Mouse (Mus musculus) hindbrain, embryonic 14.5 days (tissue): Measurements from ENCODE around the gene Ifitm5. TPM values are rescaled to one million over a fixed set of nuclear protein-coding genes. Genes with fewer than 3 reads are reported as not detected.
"Not testable (repeated sequence)": the region's sequence is repeated elsewhere in the genome, so short reads cannot be mapped to it uniquely, and the experiment has no call there.

Experiments
- ATAC-seq: fragments of 200-750 bp; cut with Nextera tagmentation; 2 replicates; pipeline ENCODE4 v1.8.0; 2017; ENCODE audit warnings: moderate number of reproducible peaks, mild to moderate bottlenecking, moderate TSS enrichment, moderate library complexity; ENCODE audit not compliant: low FRiP score
- DNase-seq: peaks from one replicate; pipeline ENCODE4 v3.0.0-alpha.2; 2015; ENCODE audit warnings: low spot score
- H3K27ac ChIP-seq: fragments of 300-500 bp; sonication (generic); 2 replicates; pipeline ENCODE4 v1.5.1; 2014; ENCODE audit warnings: mild to moderate bottlenecking, moderate library complexity
- H3K27me3 ChIP-seq: fragments of 300-500 bp; sonication (generic); 2 replicates; pipeline ENCODE4 v1.6.1; 2014; ENCODE audit warnings: mild to moderate bottlenecking, low read length, mixed read lengths; ENCODE audit not compliant: control insufficient read depth, insufficient read depth
- H3K36me3 ChIP-seq: fragments of 300-500 bp; sonication (generic); replicated peaks from 2 replicates; pipeline ENCODE4 v1.6.1; 2014; ENCODE audit not compliant: control insufficient read depth, insufficient read depth
- H3K4me1 ChIP-seq: fragments of 300-500 bp; sonication (generic); replicated peaks from 2 replicates; pipeline ENCODE4 v1.6.1; 2014; ENCODE audit warnings: antibody characterized with exemption, low read length, mixed read lengths; ENCODE audit not compliant: control insufficient read depth, insufficient read depth
- H3K4me2 ChIP-seq: fragments of 300-500 bp; sonication (generic); replicated peaks from 2 replicates; pipeline ENCODE4 v1.6.1; 2014; ENCODE audit warnings: mild to moderate bottlenecking, moderate library complexity
- H3K4me3 ChIP-seq: fragments of 300-500 bp; sonication (generic); replicated peaks from 2 replicates; pipeline ENCODE4 v1.5.1; 2014; ENCODE audit warnings: mild to moderate bottlenecking, low read length
- H3K9ac ChIP-seq: fragments of 300-500 bp; sonication (generic); 2 replicates; pipeline ENCODE4 v1.6.1; 2014
- H3K9me3 ChIP-seq: fragments of 300-500 bp; sonication (generic); 2 replicates; pipeline ENCODE4 v1.6.1; 2016; ENCODE audit warnings: low read length; ENCODE audit not compliant: control insufficient read depth
- WGBS: fragments of 180-500 bp; shearing (Covaris S2); extraction: QIAGEN DNeasy Blood & Tissue Kit; methylation state at CpG from one replicate; pipeline ENCODE4 v1.1.7; 2014; 5-methylcytosine and 5-hydroxymethylcytosine counted together
- polyA plus RNA-seq: library from polyadenylated mRNA; unstranded; fragments of >200 nt; fragmentation: Nextera tagmentation; extraction: Ambion mirVana; gene quantifications from 2 replicates; pipeline ENCODE4 v1.2.1, GENCODE M21; 2014

Gene Ifitm5
- polyA plus RNA-seq, 1 experiment from 2014 or later: 0.55 TPM

DNA sequence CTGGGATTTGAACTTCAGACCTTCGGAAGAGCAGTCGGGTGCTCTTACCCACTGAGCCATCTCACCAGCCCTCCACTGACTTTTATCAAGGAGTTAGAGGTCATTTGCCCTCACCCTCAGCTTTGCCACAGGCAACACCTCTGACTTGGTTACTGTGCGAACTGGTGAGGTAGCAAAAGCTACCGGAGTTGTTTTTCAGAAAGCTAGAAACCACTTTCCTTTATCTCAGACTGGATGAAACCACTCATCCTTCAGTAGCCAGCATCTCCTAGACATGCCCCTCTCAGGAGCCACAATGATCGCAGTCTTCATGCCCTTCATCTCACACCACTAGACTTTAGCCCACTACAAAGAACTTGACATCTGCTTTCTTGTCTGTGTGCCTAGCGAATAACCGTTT is 32.9 kb upstream of the Ifitm5 start:
- Histone ChIP-seq H3K4me2 (no peak overlapping the region), H3K27ac (no peak overlapping the region), H3K4me1 (no peaks in the 10 kb centered on the region), H3K36me3 (no peaks in the 10 kb centered on the region), H3K9me3 (no peaks in the 10 kb centered on the region), H3K9ac (no peak overlapping the region), H3K4me3 (no peak overlapping the region), H3K27me3 (no peaks in the 10 kb centered on the region)
- ATAC-seq (no peak), DNase-seq (no peak)
- 94% methylated on average over 7 of the region's 7 CpGs for WGBS

DNA sequence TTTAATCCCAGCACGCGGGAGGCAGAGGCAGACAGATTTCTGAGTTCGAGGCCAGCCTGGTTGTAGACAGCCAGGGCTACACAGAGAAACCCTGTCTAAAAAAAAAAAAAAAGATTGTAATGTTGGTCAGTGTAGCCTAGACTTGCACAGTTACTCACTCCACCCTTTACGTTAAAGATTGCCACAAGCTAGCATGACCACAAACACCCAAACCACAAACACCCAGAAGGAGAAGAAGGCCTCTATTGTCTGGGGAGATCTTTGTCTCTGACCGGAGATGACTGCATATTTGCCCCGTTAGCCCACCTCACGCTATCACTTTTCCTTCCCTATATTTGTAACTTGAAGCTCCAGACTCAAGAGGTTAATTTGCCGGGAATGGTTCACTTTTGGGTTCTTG is 31.6 kb upstream of the Ifitm5 start:
- no peaks in the 10 kb centered on the region for H3K4me1 ChIP-seq
- WGBS: 96% methylated on average over 8 of the region's 8 CpGs
- no peaks in the 10 kb centered on the region for H3K9me3 ChIP-seq
- H3K27me3 ChIP-seq: no peaks in the 10 kb centered on the region
- no peak for ATAC-seq
- H3K27ac ChIP-seq: no peak overlapping the region
- DNase-seq: no peak
- no peaks in the 10 kb centered on the region for H3K36me3 ChIP-seq
- no peak overlapping the region for H3K4me2 ChIP-seq
- no peak overlapping the region for H3K9ac ChIP-seq
- no peak overlapping the region for H3K4me3 ChIP-seq

DNA sequence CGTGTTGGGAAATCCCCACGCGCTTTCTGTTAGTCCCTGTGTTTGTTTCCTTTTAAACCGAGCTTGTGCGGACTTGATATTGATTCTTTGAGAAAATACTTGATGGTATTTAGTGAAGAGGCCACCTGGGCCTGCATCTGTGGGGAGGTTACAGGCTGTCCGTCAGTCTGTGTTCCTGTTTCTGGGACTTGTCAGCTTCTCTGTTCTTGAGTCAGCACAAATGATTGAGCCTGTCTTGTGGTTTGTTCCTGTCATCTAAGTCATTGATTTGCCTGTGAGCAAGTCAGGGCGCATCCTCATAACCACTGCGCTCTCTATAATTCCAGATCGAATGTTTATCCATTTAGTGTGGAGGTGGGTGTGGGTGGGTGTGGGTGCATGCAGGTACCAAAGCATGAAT is 26.6 kb upstream of the Ifitm5 start:
- H3K36me3 ChIP-seq, DNase-seq: not testable (repeated sequence)

DNA sequence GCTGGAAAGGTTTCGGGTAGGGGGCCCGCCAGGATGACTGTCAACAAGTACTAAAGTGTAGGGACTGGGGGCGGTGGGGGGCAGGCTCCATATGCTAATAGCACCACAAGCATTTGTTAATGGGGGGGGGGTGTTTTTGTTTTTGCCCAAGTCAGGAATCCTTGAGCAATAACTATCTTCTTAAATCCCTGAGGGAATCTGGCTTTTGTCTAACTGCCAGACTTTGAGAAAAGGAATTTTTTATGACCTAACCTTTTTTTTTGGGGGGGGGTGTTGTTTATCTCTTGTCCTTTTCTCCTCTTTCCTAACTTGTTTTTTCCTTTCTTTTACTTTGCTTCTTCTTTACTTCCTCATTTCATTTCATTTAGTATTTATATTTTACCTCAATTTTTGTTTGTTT is 25.4 kb upstream of the Ifitm5 start:
- Histone ChIP-seq H3K9me3 (no peaks in the 10 kb centered on the region), H3K4me1 (peaks cover 3% of the 10 kb centered on the region; the same call in 1 of the 2 replicates), H3K4me2 (no peak overlapping the region), H3K27me3 (0 out of 2 replicates have a peak, but pooled peaks cover 5% of the 10 kb centered on the region), H3K9ac (no peak overlapping the region), H3K27ac (no peak overlapping the region), H3K4me3 (no peak overlapping the region), H3K36me3 (no peaks in the 10 kb centered on the region)
- DNase-seq (no peak), ATAC-seq (no peak)
- WGBS: 31% methylated on average over 3 of the region's 3 CpGs

More for the DNA sequence above, 26.6 kb upstream of the Ifitm5 start:
- ATAC-seq, H3K4me3 ChIP-seq, H3K27ac ChIP-seq, H3K4me1 ChIP-seq, H3K9ac ChIP-seq, H3K9me3 ChIP-seq, H3K4me2 ChIP-seq, H3K27me3 ChIP-seq: not testable (repeated sequence)
- WGBS: 92% methylated on average over 9 of the region's 9 CpGs

DNA sequence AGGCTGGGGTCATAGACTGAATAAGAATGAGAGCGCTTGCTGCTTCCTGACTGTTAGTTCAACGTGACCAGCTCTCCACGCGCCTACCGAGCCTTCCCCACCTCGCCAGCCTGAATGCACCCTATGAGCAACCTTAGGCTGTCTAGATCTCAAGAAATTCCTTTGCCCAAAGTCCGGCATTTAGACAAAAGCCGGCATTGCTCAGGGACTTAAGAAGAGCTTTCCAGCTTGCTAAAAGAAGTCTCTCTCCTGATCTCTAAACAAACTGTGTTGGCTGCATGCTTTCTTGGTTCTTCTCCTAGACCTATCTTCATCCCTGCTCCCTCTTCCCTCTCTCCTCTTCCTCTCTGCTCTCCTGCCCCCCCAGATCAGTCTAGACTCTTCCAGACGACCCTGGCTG is 24.8 kb upstream of the Ifitm5 start:
- 16% methylated on average over 9 of the region's 9 CpGs for WGBS
- peaks cover 3% of the 10 kb centered on the region; the same call in 1 of the 2 replicates for H3K4me1 ChIP-seq
- DNase-seq (no peak), ATAC-seq (no peak)
- no peak overlapping the region for H3K4me3 ChIP-seq
- 0 out of 2 replicates have a peak, but pooled peaks cover 5% of the 10 kb centered on the region for H3K27me3 ChIP-seq
- H3K36me3 ChIP-seq: no peaks in the 10 kb centered on the region
- no peak overlapping the region for H3K9ac ChIP-seq
- H3K4me2 ChIP-seq: no peak overlapping the region
- H3K9me3 ChIP-seq: no peaks in the 10 kb centered on the region
- H3K27ac ChIP-seq: no peak overlapping the region

DNA sequence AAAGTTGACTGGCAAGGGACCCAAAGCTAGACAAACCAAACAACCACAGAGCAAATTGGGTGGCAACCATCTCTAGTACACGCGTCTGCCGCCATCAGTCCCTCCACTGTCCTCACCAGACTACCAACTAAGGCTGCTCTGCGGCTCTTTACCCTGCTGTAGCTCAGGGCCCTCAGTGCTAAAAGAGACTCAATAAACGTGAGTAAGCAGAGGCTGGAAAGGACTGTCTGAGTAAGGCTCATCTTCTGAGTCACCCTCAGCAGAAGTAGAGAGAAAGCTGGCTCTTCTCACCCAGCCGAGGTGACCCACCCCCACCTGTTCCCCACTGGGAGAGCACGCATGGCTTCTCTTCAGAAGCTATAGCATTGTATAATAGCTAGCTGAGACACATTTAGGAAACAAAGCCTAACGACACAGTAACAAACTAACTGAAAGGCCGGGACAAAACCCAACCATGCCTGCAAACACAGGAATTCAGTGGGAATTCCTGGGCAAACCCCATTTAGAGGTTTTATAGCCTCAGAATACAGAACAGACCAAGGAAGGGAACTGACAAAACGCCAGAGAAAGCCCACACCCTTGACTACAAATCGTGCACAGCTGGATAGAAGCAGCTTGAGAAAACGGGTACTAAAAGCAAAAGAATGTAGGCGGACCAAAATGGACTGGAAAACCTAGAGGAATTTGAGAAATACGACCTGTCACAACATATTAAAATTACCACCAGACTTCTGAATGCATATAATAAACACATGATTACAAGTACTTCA is 23.5 kb upstream of the Ifitm5 start:
- Histone ChIP-seq H3K4me3 (no peak overlapping the region), H3K4me1 (peaks cover 3% of the 10 kb centered on the region; the same call in 1 of the 2 replicates), H3K27me3 (0 out of 2 replicates have a peak, but pooled peaks cover 5% of the 10 kb centered on the region), H3K36me3 (no peaks in the 10 kb centered on the region), H3K9me3 (no peaks in the 10 kb centered on the region), H3K4me2 (no peak overlapping the region), H3K9ac (no peak overlapping the region), H3K27ac (no peak overlapping the region)
- ATAC-seq (no peak), DNase-seq (no peak)
- 16% methylated on average over 14 of the region's 14 CpGs for WGBS

DNA sequence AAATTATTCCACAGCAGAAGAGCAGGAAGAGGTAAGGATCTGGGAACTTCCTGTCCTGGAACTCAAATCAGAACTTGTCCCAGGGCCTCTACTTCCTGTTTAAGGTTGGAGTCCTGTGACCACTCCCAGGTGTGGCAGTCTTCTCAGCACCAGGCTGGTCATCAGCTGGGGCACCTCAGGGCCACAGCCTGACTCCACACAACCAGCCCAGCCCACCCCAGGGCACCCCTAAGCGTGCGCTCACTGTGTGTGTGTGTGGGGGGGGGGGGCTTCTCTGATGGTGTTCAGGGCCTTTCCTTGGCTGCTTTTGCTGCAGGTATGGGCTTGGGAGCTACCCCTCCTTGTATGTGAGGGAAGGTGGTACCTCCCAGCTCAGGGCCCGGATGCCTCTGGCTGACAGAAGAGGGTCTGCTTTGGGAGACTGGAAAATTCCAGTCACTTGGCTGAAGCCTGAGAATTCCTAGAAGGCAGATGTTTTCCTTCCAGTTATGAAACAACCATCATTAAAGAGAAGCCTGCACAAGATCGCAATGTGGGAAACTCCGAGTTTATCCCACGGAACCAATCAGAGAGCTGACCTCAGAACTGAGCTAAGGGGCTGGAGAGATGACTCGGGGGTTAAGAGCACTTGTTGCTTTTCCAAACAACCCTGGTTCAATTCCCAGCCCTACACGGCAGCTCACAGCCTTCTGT is 21.5 kb upstream of the Ifitm5 start:
- H3K9ac ChIP-seq: no peak overlapping the region
- peaks cover 3% of the 10 kb centered on the region; the same call in 1 of the 2 replicates for H3K4me1 ChIP-seq
- H3K4me3 ChIP-seq: no peak overlapping the region
- ATAC-seq: no peak
- H3K27me3 ChIP-seq: 0 out of 2 replicates have a peak, but pooled peaks cover 5% of the 10 kb centered on the region
- H3K27ac ChIP-seq: no peak overlapping the region
- 86% methylated on average over 8 of the region's 8 CpGs for WGBS
- no peak overlapping the region for H3K4me2 ChIP-seq
- no peaks in the 10 kb centered on the region for H3K36me3 ChIP-seq
- no peaks in the 10 kb centered on the region for H3K9me3 ChIP-seq
- no peak for DNase-seq

DNA sequence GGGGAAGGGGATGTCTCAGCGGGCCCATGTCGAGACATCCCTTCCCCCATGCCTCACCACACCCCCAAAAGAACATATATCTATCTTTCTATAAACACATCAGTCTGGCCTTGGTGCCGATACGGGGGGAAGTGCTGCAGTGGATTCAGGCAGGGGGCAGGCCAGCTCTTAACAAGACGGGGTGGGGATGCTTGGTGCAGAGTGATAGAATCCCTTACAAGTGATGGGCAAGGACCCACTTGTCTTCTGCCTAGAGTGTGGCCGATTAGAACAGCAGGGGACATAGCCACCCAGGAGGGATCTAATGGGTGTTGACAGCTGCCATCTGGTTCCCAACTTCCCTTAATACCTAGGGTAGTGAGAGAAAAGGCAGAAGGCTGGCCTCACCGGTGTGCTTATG is 20.8 kb upstream of the Ifitm5 start:
- DNase-seq: no peak
- ATAC-seq: no peak
- 55% methylated on average over 7 of the region's 7 CpGs for WGBS
- 0 out of 2 replicates have a peak, but pooled peaks cover 5% of the 10 kb centered on the region for H3K27me3 ChIP-seq
- peaks cover 3% of the 10 kb centered on the region; the same call in 1 of the 2 replicates for H3K4me1 ChIP-seq
- no peak overlapping the region for H3K4me2 ChIP-seq
- H3K27ac ChIP-seq: no peak overlapping the region
- H3K4me3 ChIP-seq: no peak overlapping the region
- H3K9me3 ChIP-seq: no peaks in the 10 kb centered on the region
- H3K9ac ChIP-seq: no peak overlapping the region
- no peaks in the 10 kb centered on the region for H3K36me3 ChIP-seq

DNA sequence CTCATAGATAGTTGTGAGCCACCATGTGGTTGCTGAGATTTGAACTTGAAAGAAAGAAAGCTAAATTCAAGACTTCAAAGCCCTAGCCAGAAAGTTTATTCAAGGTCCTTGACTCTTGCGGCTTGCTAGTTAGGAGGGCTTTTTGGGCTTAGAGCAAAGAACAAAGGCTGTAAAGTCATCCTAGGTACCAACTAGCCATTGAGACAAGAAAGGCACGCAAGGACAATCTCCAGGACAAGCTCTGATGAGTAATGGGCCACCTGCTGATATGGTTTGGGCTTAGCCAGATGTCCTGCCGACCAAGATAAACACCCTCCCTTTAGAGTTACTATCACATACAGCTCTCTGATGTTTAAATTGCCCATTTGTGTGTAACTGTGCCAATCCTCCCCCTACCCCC is 18.6 kb upstream of the Ifitm5 start:
- H3K27ac ChIP-seq, H3K4me2 ChIP-seq, H3K4me1 ChIP-seq, H3K27me3 ChIP-seq, H3K36me3 ChIP-seq, H3K4me3 ChIP-seq, ATAC-seq, H3K9ac ChIP-seq, H3K9me3 ChIP-seq, DNase-seq: not testable (repeated sequence)
- 14% methylated on average over 3 of the region's 3 CpGs for WGBS
